In genomic region chr4:145846793-145847192, GRCm38 (mm10) we compare ENCODE assay signal across 17 mouse cellular contexts. TPM values are rescaled to one million over a fixed set of nuclear protein-coding genes. Genes with fewer than 3 reads are reported as not detected.
A peak's percentile ranks its signal among the peaks of the same experiment; 100 is the strongest.
DNase-seq lines count a peak whose midpoint lies in the region; ATAC-seq lines count a peak whose summit lies in the region.
"Not testable (repeated sequence)": the region's sequence is repeated elsewhere in the genome, so short reads cannot be mapped to it uniquely, and the experiment has no call there.
"Had no signal": no experiment of that assay in that cellular context is flagged by ENCODE, and none has a peak within 500 bp of the region (broad histone marks: within the 10 kb centered on the region; RNA-seq: fewer than 3 reads in every experiment).

No protein-coding gene starts in this region.

- peak; percentile 2 for DNase-seq in ES-CJ7 (ENCODE audit: low read depth, low spot score)
- not testable (repeated sequence) for DNase-seq in hindbrain, embryonic 14.5 days (ENCODE audit: low spot score); liver, embryonic 11.5 days (ENCODE audit: low spot score); neural tube, embryonic 11.5 days (ENCODE audit: low spot score)

- not testable (repeated sequence) for H3K9me3 ChIP-seq in embryonic facial prominence, embryonic 15.5 days (replicated peaks); hindbrain, embryonic 14.5 days (ENCODE audit: control insufficient read depth, low read length); kidney, embryonic 15.5 days (replicated peaks); liver, embryonic 11.5 days (ENCODE audit: control insufficient read depth, low read length); neural tube, embryonic 11.5 days (ENCODE audit: control insufficient read depth, low read length)
- peaks cover 11% of the 10 kb centered on the region for H3K9me3 ChIP-seq in heart, embryonic 12.5 days (replicated peaks)

- not testable (repeated sequence) for H3K27me3 ChIP-seq in embryonic facial prominence, embryonic 15.5 days; heart, embryonic 12.5 days (replicated peaks); hindbrain, embryonic 14.5 days (ENCODE audit: control insufficient read depth, insufficient read depth, low read length); kidney, embryonic 15.5 days; liver, embryonic 11.5 days (replicated peaks; ENCODE audit: control insufficient read depth, insufficient read depth, low read length); neural tube, embryonic 11.5 days (ENCODE audit: control insufficient read depth, insufficient read depth, low read length)

- not testable (repeated sequence) for H3K36me3 ChIP-seq in embryonic facial prominence, embryonic 15.5 days; heart, embryonic 12.5 days; hindbrain, embryonic 14.5 days (replicated peaks; ENCODE audit: control insufficient read depth, insufficient read depth); kidney, embryonic 15.5 days; liver, embryonic 11.5 days (ENCODE audit: control insufficient read depth, insufficient read depth, low read length); neural tube, embryonic 11.5 days (ENCODE audit: control insufficient read depth, insufficient read depth, low read length)

- ATAC-seq in embryonic facial prominence, embryonic 15.5 days (ENCODE audit: insufficient number of reproducible peaks, low FRiP score, low TSS enrichment, low read depth), result peak; percentile 41; the same call in 1 of the 2 replicates
- ATAC-seq in heart, embryonic 12.5 days (ENCODE audit: insufficient number of reproducible peaks, low FRiP score), result peak; percentile 60
- peak; percentile 50 for ATAC-seq in hindbrain, embryonic 14.5 days (ENCODE audit: low FRiP score)
- 0 out of 2 replicates have a peak, but pooled peaks have one; percentile 61 for ATAC-seq in kidney, embryonic 15.5 days (replicated peaks; ENCODE audit: low FRiP score)
- peak; percentile 42 for ATAC-seq in liver, embryonic 11.5 days (replicated peaks; ENCODE audit: low FRiP score)
- ATAC-seq in megakaryocyte progenitor cell, adult 5-6 weeks (replicated peaks; ENCODE audit: poor library complexity), result 0 out of 2 replicates have a peak, but pooled peaks have one; percentile 11
- ATAC-seq in neural tube, embryonic 11.5 days (ENCODE audit: insufficient read depth, low FRiP score, low TSS enrichment), result peak; percentile 62

- H3K9ac ChIP-seq in embryonic facial prominence, embryonic 15.5 days; heart, embryonic 12.5 days; hindbrain, embryonic 14.5 days; kidney, embryonic 15.5 days; liver, embryonic 11.5 days (ENCODE audit: low read depth, low read length); neural tube, embryonic 11.5 days (ENCODE audit: low read length): not testable (repeated sequence)

- H3K27ac ChIP-seq in embryonic facial prominence, embryonic 15.5 days (replicated peaks); heart, embryonic 12.5 days (ENCODE audit: poor library complexity, severe bottlenecking); hindbrain, embryonic 14.5 days; kidney, embryonic 15.5 days; liver, embryonic 11.5 days (ENCODE audit: low read depth, low read length); neural tube, embryonic 11.5 days (ENCODE audit: low read depth, low read length): not testable (repeated sequence)

- H3K4me3 ChIP-seq in embryonic facial prominence, embryonic 15.5 days (replicated peaks); heart, embryonic 12.5 days; hindbrain, embryonic 14.5 days (replicated peaks; ENCODE audit: low read length); kidney, embryonic 15.5 days (replicated peaks); liver, embryonic 11.5 days (ENCODE audit: low read depth, low read length); neural tube, embryonic 11.5 days (ENCODE audit: low read depth, low read length): not testable (repeated sequence)

- not testable (repeated sequence) for H3K4me1 ChIP-seq in embryonic facial prominence, embryonic 15.5 days; heart, embryonic 12.5 days (replicated peaks); hindbrain, embryonic 14.5 days (replicated peaks; ENCODE audit: control insufficient read depth, insufficient read depth, low read length); kidney, embryonic 15.5 days; liver, embryonic 11.5 days (replicated peaks; ENCODE audit: control insufficient read depth, insufficient read depth, low read length); neural tube, embryonic 11.5 days (ENCODE audit: control insufficient read depth, insufficient read depth, low read length)

- not testable (repeated sequence) for H3K4me2 ChIP-seq in embryonic facial prominence, embryonic 15.5 days (replicated peaks); heart, embryonic 12.5 days; hindbrain, embryonic 14.5 days (replicated peaks); kidney, embryonic 15.5 days; liver, embryonic 11.5 days; neural tube, embryonic 11.5 days (ENCODE audit: low read depth)

RNA-seq across cellular contexts. Expression of gene Zfp986, which starts 21.8 kb away (rescaled TPM):
- not detected in 2 replicates for polyA plus RNA-seq in embryonic facial prominence, embryonic 15.5 days (2015; fragmentation: Nextera tagmentation; extraction: Ambion mirVana)
- not detected in 2 replicates for polyA plus RNA-seq in heart, embryonic 12.5 days (2016; fragmentation: Nextera tagmentation; extraction: Ambion mirVana)
- not detected in 2 replicates for polyA plus RNA-seq in hindbrain, embryonic 14.5 days (2014; fragmentation: Nextera tagmentation; extraction: Ambion mirVana)
- polyA plus RNA-seq in kidney, embryonic 15.5 days (2015; fragmentation: Nextera tagmentation; extraction: Ambion mirVana), result not detected in 2 replicates
- not detected in 2 replicates for polyA plus RNA-seq in liver, embryonic 11.5 days (2014; fragmentation: Nextera tagmentation; extraction: Ambion mirVana)
- 0.27 TPM in 1 of 2 replicates, not detected in the other for total RNA-seq in megakaryocyte progenitor cell, adult 5-6 weeks (2015)
- total RNA-seq in megakaryocyte progenitor cell, adult 5-6 weeks (2017), result not detected in 2 replicates
- not detected in 2 replicates for polyA plus RNA-seq in neural tube, embryonic 11.5 days (2014; fragmentation: Nextera tagmentation; extraction: Ambion mirVana)
- total RNA-seq: adrenal gland, adult 2 months; gastrocnemius, adult 8-10 months; heart, postnatal 25 days had no signal
- polyA plus RNA-seq: adrenal gland, adult 2 months; CD4-positive, CD25-positive, alpha-beta regulatory T cell, adult 4 months; erythroblast, embryonic 14.5 days; intestine, embryonic 15.5 days; limb, embryonic 10.5 days; myocyte; urinary bladder, adult 2 months had no signal

Comparison
In these comparisons a context has a peak if more than half of its experiments do, and no peak if none do; other contexts are left out.
1. ATAC-seq: peak in every context shown above with its lines; median percentile 62 in neural tube, embryonic 11.5 days; 61 in kidney, embryonic 15.5 days; 60 in heart, embryonic 12.5 days; 50 in hindbrain, embryonic 14.5 days; 42 in liver, embryonic 11.5 days; 41 in embryonic facial prominence, embryonic 15.5 days; 11 in megakaryocyte progenitor cell, adult 5-6 weeks.